Mouse (Mus musculus): Measurements from ENCODE around the gene BC005624. TPM values are rescaled to one million over a fixed set of nuclear protein-coding genes. Genes with fewer than 3 reads are reported as not detected.
A peak's percentile ranks its signal among the peaks of the same experiment; 100 is the strongest.

BC005624 gene
- total and polyA plus RNA-seq, 3 experiments: 30.9 to 82.1 (median 37.8) TPM

- Histone ChIP-seq H3K4me1 (ENCODE audit: insufficient read depth, low read depth, low read length) (no peaks in the 10 kb centered on the region), H3K27me3 (ENCODE audit: insufficient read depth, low read length) (no peaks in the 10 kb centered on the region), H3K9me3 (replicated peaks) (no peaks in the 10 kb centered on the region), H3K4me3 (ENCODE audit: low read depth, low read length) (no peak overlapping the region), H3K36me3 (replicated peaks) (peaks cover 82% of the 10 kb centered on the region)
- no peak for ATAC-seq (ENCODE audit: extremely low read depth, insufficient number of reproducible peaks, low FRiP score, poor library complexity, severe bottlenecking)
- no peak for DNase-seq (ENCODE audit: low spot score)
- no peak for TF ChIP-seq GATA2 (IDR thresholded peaks at IDR 0.05; ENCODE audit: borderline replicate concordance, low read depth, low read length)
- TF ChIP-seq CTCF (IDR thresholded peaks at IDR 0.05; ENCODE audit: low read depth, low read length): no peak
- TF ChIP-seq GATA1 (IDR thresholded peaks at IDR 0.05; ENCODE audit: borderline replicate concordance, low read length): no peak
- TF ChIP-seq TAL1 (conservative IDR thresholded peaks at IDR 0.05; ENCODE audit: low read depth, low read length): no peak
- no peak for TF ChIP-seq POLR2AphosphoS5 (IDR thresholded peaks at IDR 0.05; ENCODE audit: insufficient replicate concordance, low read depth, low read length)
Measured at GRCm38 (mm10) chr2:31019011-31019410, 37.0 kb upstream of the BC005624 start.

GRCm38 (mm10) chr2:31018519-31018918 lies 36.5 kb upstream of the BC005624 start:
- no peaks in the 10 kb centered on the region for H3K4me1 ChIP-seq (ENCODE audit: insufficient read depth, low read depth, low read length)
- DNase-seq (ENCODE audit: low spot score): no peak
- TF ChIP-seq GATA1 (IDR thresholded peaks at IDR 0.05; ENCODE audit: borderline replicate concordance, low read length) (no peak), CTCF (IDR thresholded peaks at IDR 0.05; ENCODE audit: low read depth, low read length) (no peak), TAL1 (conservative IDR thresholded peaks at IDR 0.05; ENCODE audit: low read depth, low read length) (no peak), GATA2 (IDR thresholded peaks at IDR 0.05; ENCODE audit: borderline replicate concordance, low read depth, low read length) (no peak), POLR2AphosphoS5 (IDR thresholded peaks at IDR 0.05; ENCODE audit: insufficient replicate concordance, low read depth, low read length) (no peak)
- H3K36me3 ChIP-seq (replicated peaks): peaks cover 86% of the 10 kb centered on the region
- H3K27me3 ChIP-seq (ENCODE audit: insufficient read depth, low read length): no peaks in the 10 kb centered on the region
- no peak for ATAC-seq (ENCODE audit: extremely low read depth, insufficient number of reproducible peaks, low FRiP score, poor library complexity, severe bottlenecking)
- no peaks in the 10 kb centered on the region for H3K9me3 ChIP-seq (replicated peaks)
- no peak overlapping the region for H3K4me3 ChIP-seq (ENCODE audit: low read depth, low read length)

GRCm38 (mm10) chr2:31017625-31018317 lies 35.8 kb upstream of the BC005624 start:
- H3K4me1 ChIP-seq (ENCODE audit: insufficient read depth, low read depth, low read length): no peaks in the 10 kb centered on the region
- peaks cover 94% of the 10 kb centered on the region for H3K36me3 ChIP-seq (replicated peaks)
- DNase-seq (ENCODE audit: low spot score) (no peak), ATAC-seq (ENCODE audit: extremely low read depth, insufficient number of reproducible peaks, low FRiP score, poor library complexity, severe bottlenecking) (no peak)
- H3K9me3 ChIP-seq (replicated peaks): no peaks in the 10 kb centered on the region
- H3K27me3 ChIP-seq (ENCODE audit: insufficient read depth, low read length): no peaks in the 10 kb centered on the region
- no peak for TF ChIP-seq CTCF (IDR thresholded peaks at IDR 0.05; ENCODE audit: low read depth, low read length)
- TF ChIP-seq GATA1 (IDR thresholded peaks at IDR 0.05; ENCODE audit: borderline replicate concordance, low read length): no peak
- TF ChIP-seq GATA2 (IDR thresholded peaks at IDR 0.05; ENCODE audit: borderline replicate concordance, low read depth, low read length): no peak
- TF ChIP-seq TAL1 (conservative IDR thresholded peaks at IDR 0.05; ENCODE audit: low read depth, low read length): no peak
- no peak for TF ChIP-seq POLR2AphosphoS5 (IDR thresholded peaks at IDR 0.05; ENCODE audit: insufficient replicate concordance, low read depth, low read length)
- H3K4me3 ChIP-seq (ENCODE audit: low read depth, low read length): no peak overlapping the region

GRCm38 (mm10) chr2:31013371-31014120 lies 31.5 kb upstream of the BC005624 start:
- no peaks in the 10 kb centered on the region for H3K9me3 ChIP-seq (replicated peaks)
- H3K36me3 ChIP-seq (replicated peaks): peaks cover 94% of the 10 kb centered on the region
- TF ChIP-seq TAL1 (conservative IDR thresholded peaks at IDR 0.05; ENCODE audit: low read depth, low read length): no peak
- TF ChIP-seq GATA1 (IDR thresholded peaks at IDR 0.05; ENCODE audit: borderline replicate concordance, low read length): no peak
- TF ChIP-seq POLR2AphosphoS5 (IDR thresholded peaks at IDR 0.05; ENCODE audit: insufficient replicate concordance, low read depth, low read length): no peak
- TF ChIP-seq GATA2 (IDR thresholded peaks at IDR 0.05; ENCODE audit: borderline replicate concordance, low read depth, low read length): no peak
- no peak for DNase-seq (ENCODE audit: low spot score)
- no peak overlapping the region for H3K4me3 ChIP-seq (ENCODE audit: low read depth, low read length)
- no peak for ATAC-seq (ENCODE audit: extremely low read depth, insufficient number of reproducible peaks, low FRiP score, poor library complexity, severe bottlenecking)
- H3K27me3 ChIP-seq (ENCODE audit: insufficient read depth, low read length): no peaks in the 10 kb centered on the region
- peaks cover 30% of the 10 kb centered on the region for H3K4me1 ChIP-seq (ENCODE audit: insufficient read depth, low read depth, low read length)

DNA sequence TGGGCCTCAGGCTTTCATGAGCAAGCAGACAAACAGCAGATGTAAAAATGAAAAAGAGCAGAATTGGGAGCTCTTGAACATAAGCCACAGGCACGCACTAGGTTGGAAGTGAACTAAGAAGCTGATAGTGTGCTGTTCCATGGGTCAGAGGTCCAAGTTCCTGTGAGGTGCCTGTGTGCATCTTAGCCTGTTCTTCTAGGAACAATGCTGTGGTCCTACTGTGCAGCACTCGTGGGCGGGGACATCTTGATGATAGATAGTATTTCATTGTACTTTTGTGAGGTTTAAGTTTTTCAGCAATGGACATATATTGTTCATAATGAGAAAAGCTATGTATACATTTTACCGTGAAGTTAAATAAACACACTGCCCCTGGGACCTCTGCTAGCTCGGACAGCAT lies 25.2 kb upstream of the BC005624 start:
- H3K9me3 ChIP-seq (replicated peaks): no peaks in the 10 kb centered on the region
- no peaks in the 10 kb centered on the region for H3K27me3 ChIP-seq (ENCODE audit: insufficient read depth, low read length)
- peaks cover 77% of the 10 kb centered on the region for H3K36me3 ChIP-seq (replicated peaks)
- H3K4me3 ChIP-seq (ENCODE audit: low read depth, low read length): peak overlapping the region; percentile 67; the same call in 1 of the 2 replicates
- no peak for ATAC-seq (ENCODE audit: extremely low read depth, insufficient number of reproducible peaks, low FRiP score, poor library complexity, severe bottlenecking)
- H3K4me1 ChIP-seq (ENCODE audit: insufficient read depth, low read depth, low read length): peaks cover 85% of the 10 kb centered on the region
- no peak for DNase-seq (ENCODE audit: low spot score)
- no peak for TF ChIP-seq TAL1 (conservative IDR thresholded peaks at IDR 0.05; ENCODE audit: low read depth, low read length)
- TF ChIP-seq POLR2AphosphoS5 (IDR thresholded peaks at IDR 0.05; ENCODE audit: insufficient replicate concordance, low read depth, low read length): no peak
- TF ChIP-seq GATA1 (IDR thresholded peaks at IDR 0.05; ENCODE audit: borderline replicate concordance, low read length): no peak
- TF ChIP-seq GATA2 (IDR thresholded peaks at IDR 0.05; ENCODE audit: borderline replicate concordance, low read depth, low read length): no peak
- no peak for TF ChIP-seq CTCF (IDR thresholded peaks at IDR 0.05; ENCODE audit: low read depth, low read length)

DNA sequence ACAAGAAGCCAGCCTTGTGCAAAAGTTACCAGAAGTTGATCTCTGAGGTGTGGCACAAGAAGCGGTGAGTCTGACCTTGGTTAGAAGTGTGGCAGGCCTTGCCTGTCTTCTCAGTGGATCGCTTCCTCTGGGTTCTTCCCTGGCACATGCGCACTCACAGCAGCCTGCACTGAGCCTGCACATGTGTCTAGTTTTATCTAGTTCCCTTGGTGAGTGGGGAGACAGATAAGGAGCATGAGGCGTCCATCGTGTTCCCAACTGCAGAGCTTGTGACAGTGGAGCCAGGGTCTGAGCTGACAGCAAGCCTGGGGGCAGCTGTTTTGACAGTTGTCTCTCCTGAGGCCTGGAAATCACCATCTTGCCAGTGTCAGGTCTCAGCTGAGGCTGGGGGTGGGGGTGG lies 24.4 kb upstream of the BC005624 start:
- H3K9me3 ChIP-seq (replicated peaks): no peaks in the 10 kb centered on the region
- H3K4me3 ChIP-seq (ENCODE audit: low read depth, low read length): peak overlapping the region; percentile 67
- DNase-seq (ENCODE audit: low spot score) (peak; percentile 83), ATAC-seq (ENCODE audit: extremely low read depth, insufficient number of reproducible peaks, low FRiP score, poor library complexity, severe bottlenecking) (peak; percentile 92)
- TF ChIP-seq CTCF (IDR thresholded peaks at IDR 0.05; ENCODE audit: low read depth, low read length): no peak
- TF ChIP-seq TAL1 (conservative IDR thresholded peaks at IDR 0.05; ENCODE audit: low read depth, low read length): peak; percentile 81
- TF ChIP-seq GATA2 (IDR thresholded peaks at IDR 0.05; ENCODE audit: borderline replicate concordance, low read depth, low read length): peak; percentile 58; the same call in 1 of the 2 replicates
- peaks cover 81% of the 10 kb centered on the region for H3K4me1 ChIP-seq (ENCODE audit: insufficient read depth, low read depth, low read length)
- H3K27me3 ChIP-seq (ENCODE audit: insufficient read depth, low read length): no peaks in the 10 kb centered on the region
- H3K36me3 ChIP-seq (replicated peaks): peaks cover 77% of the 10 kb centered on the region

Measured in G1E (cell line).